Mouse (Mus musculus): Measurements from ENCODE around the gene Arhgef6. TPM values are rescaled to one million over a fixed set of nuclear protein-coding genes. Genes with fewer than 3 reads are reported as not detected.

Gene Arhgef6
- polyA plus RNA-seq (2015; fragmentation: Nextera tagmentation; extraction: Ambion mirVana): 56.2 and 60.5 TPM in 2 replicates

- DNase-seq (ENCODE audit: low spot score): peak; percentile 70
Observed at GRCm38 (mm10) chrX:57338371-57339211, at the start of gene Arhgef6. Arhgef6 (minus strand) TSS chrX:57338729.

- DNase-seq (ENCODE audit: low spot score): no peak
Observed at GRCm38 (mm10) chrX:57380915-57381314, 42.4 kb upstream of the Arhgef6 start.

- DNase-seq (ENCODE audit: low spot score): no peak
Observed at GRCm38 (mm10) chrX:57378579-57378978, 40.0 kb upstream of the Arhgef6 start.

- DNase-seq (ENCODE audit: low spot score): no peak
Observed at GRCm38 (mm10) chrX:57377096-57377495, 38.6 kb upstream of the Arhgef6 start.

- no peak for DNase-seq (ENCODE audit: low spot score)
Observed at GRCm38 (mm10) chrX:57374029-57374428, 35.5 kb upstream of the Arhgef6 start.

- DNase-seq (ENCODE audit: low spot score): no peak
Observed at GRCm38 (mm10) chrX:57373543-57373942, 35.0 kb upstream of the Arhgef6 start.

- DNase-seq (ENCODE audit: low spot score): no peak
Observed at GRCm38 (mm10) chrX:57372965-57373364, 34.4 kb upstream of the Arhgef6 start.

- DNase-seq (ENCODE audit: low spot score): no peak
Observed at GRCm38 (mm10) chrX:57364891-57365569, 26.5 kb upstream of the Arhgef6 start.

- DNase-seq (ENCODE audit: low spot score): no peak
Observed at GRCm38 (mm10) chrX:57359316-57359715, 20.8 kb upstream of the Arhgef6 start.

- DNase-seq (ENCODE audit: low spot score): no peak
Observed at GRCm38 (mm10) chrX:57339220-57339619, 691 bp upstream of the Arhgef6 start.

- DNase-seq (ENCODE audit: low spot score): peak; percentile 30
Observed at GRCm38 (mm10) chrX:57337582-57337981, 947 bp downstream of the Arhgef6 start.

GRCm38 (mm10) chrX:57336958-57337357 is 1.6 kb downstream of the Arhgef6 start:
- DNase-seq (ENCODE audit: low spot score): peak; percentile 37

- no peak for DNase-seq (ENCODE audit: low spot score)
Observed at GRCm38 (mm10) chrX:57335313-57335712, 3.2 kb downstream of the Arhgef6 start.

- no peak for DNase-seq (ENCODE audit: low spot score)
Observed at GRCm38 (mm10) chrX:57327668-57328338, 10.7 kb downstream of the Arhgef6 start.

GRCm38 (mm10) chrX:57326487-57327221 is 11.9 kb downstream of the Arhgef6 start:
- peak; percentile 59 for DNase-seq (ENCODE audit: low spot score)

GRCm38 (mm10) chrX:57325861-57326461 is 12.6 kb downstream of the Arhgef6 start:
- no peak for DNase-seq (ENCODE audit: low spot score)

GRCm38 (mm10) chrX:57324891-57325290 is 13.6 kb downstream of the Arhgef6 start:
- no peak for DNase-seq (ENCODE audit: low spot score)

- DNase-seq (ENCODE audit: low spot score): peak; percentile 76
Observed at GRCm38 (mm10) chrX:57312066-57312465, 26.5 kb downstream of the Arhgef6 start.

- DNase-seq (ENCODE audit: low spot score): peak; percentile 78
Observed at GRCm38 (mm10) chrX:57309993-57310392, 28.5 kb downstream of the Arhgef6 start.

GRCm38 (mm10) chrX:57306747-57307146 is 31.8 kb downstream of the Arhgef6 start:
- DNase-seq (ENCODE audit: low spot score): no peak

- peak; percentile 79 for DNase-seq (ENCODE audit: low spot score)
Observed at GRCm38 (mm10) chrX:57304784-57305287, 33.7 kb downstream of the Arhgef6 start.
